Comparison of ENCODE assay signal across 14 mouse cellular contexts in the genomic region with DNA sequence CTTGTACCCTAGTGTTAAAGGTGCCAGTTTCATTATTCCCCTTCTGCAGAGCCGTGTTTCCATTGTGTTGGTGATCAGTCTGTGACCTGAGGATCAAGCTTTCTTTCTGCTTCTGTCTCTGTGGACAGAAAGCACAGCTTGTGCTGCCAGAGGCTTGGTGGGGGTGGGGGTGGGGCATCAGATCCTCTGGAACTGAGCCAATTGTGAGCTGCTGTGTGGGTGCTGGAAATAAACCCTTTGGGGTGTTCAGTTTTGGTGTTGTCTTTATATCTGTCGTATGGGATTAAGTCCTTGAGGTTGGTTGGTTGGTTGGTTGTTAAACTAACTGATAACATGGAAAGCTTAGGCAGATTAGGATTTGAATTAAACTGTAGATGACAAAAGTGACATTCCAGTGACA. TPM values are rescaled to one million over a fixed set of nuclear protein-coding genes. Genes with fewer than 3 reads are reported as not detected.
A peak's percentile ranks its signal among the peaks of the same experiment; 100 is the strongest.
DNase-seq lines count a peak whose midpoint lies in the region; ATAC-seq and TF ChIP-seq lines count a peak whose summit lies in the region.
"Had no signal": no experiment of that assay in that cellular context is flagged by ENCODE, and none has a peak within 500 bp of the region (broad histone marks: within the 10 kb centered on the region; RNA-seq: fewer than 3 reads in every experiment).

No protein-coding gene starts in this region.

- peaks cover 38% of the 10 kb centered on the region for H3K4me1 ChIP-seq in heart, embryonic 10.5 days
- H3K4me1 ChIP-seq in limb, embryonic 15.5 days = no peaks in the 10 kb centered on the region
- no peaks in the 10 kb centered on the region for H3K4me1 ChIP-seq in limb, embryonic 10.5 days
- peaks cover 16% of the 10 kb centered on the region for H3K4me1 ChIP-seq in midbrain, embryonic 12.5 days
- no peaks in the 10 kb centered on the region for H3K4me1 ChIP-seq in intestine, postnatal 0 days (replicated peaks; ENCODE audit: control insufficient read depth, insufficient read depth, low read length)

- H3K27ac ChIP-seq in heart, embryonic 10.5 days = peak overlapping the region; percentile 67
- 0 out of 2 replicates have a peak overlapping the region, but pooled peaks have one; percentile 11 for H3K27ac ChIP-seq in limb, embryonic 15.5 days
- no peak overlapping the region for H3K27ac ChIP-seq in limb, embryonic 10.5 days
- H3K27ac ChIP-seq in midbrain, embryonic 12.5 days (replicated peaks) = peak overlapping the region; percentile 71
- no peak overlapping the region for H3K27ac ChIP-seq in intestine, postnatal 0 days (ENCODE audit: low read depth, low read length)

- no peaks in the 10 kb centered on the region for H3K27me3 ChIP-seq in heart, embryonic 10.5 days (ENCODE audit: insufficient read depth, poor library complexity, severe bottlenecking)
- H3K27me3 ChIP-seq in limb, embryonic 15.5 days = no peaks in the 10 kb centered on the region
- no peaks in the 10 kb centered on the region for H3K27me3 ChIP-seq in limb, embryonic 10.5 days (ENCODE audit: low read depth, poor library complexity, severe bottlenecking)
- H3K27me3 ChIP-seq in midbrain, embryonic 12.5 days = no peaks in the 10 kb centered on the region
- H3K27me3 ChIP-seq in intestine, postnatal 0 days (replicated peaks; ENCODE audit: control insufficient read depth, insufficient read depth, low read length) = no peaks in the 10 kb centered on the region

- WGBS in heart, embryonic 10.5 days = 53% methylated on average over 2 of the region's 2 CpGs
- 75% methylated on average over 2 of the region's 2 CpGs for WGBS in limb, embryonic 15.5 days
- 90% methylated on average over 2 of the region's 2 CpGs for WGBS in limb, embryonic 10.5 days
- WGBS in midbrain, embryonic 12.5 days = 22% methylated on average over 2 of the region's 2 CpGs
- WGBS in intestine, postnatal 0 days = 69% methylated on average over 2 of the region's 2 CpGs

- TF ChIP-seq CTCF in intestine, postnatal 0 days (IDR thresholded peaks at IDR 0.05; ENCODE audit: low read depth) = no peak

- ATAC-seq in limb, embryonic 15.5 days (ENCODE audit: insufficient number of reproducible peaks, low FRiP score, low TSS enrichment, low read depth) = no peak
- 0 out of 2 replicates have a peak, but pooled peaks have one; percentile 23 for ATAC-seq in midbrain, embryonic 12.5 days (ENCODE audit: low FRiP score, low read depth)
- no peak for ATAC-seq in intestine, postnatal 0 days
- ATAC-seq: inflammation-experienced regulatory T-cells, adult 6 months had no signal

- no peak overlapping the region for H3K4me3 ChIP-seq in heart, embryonic 10.5 days
- H3K4me3 ChIP-seq in limb, embryonic 15.5 days = no peak overlapping the region
- H3K4me3 ChIP-seq in limb, embryonic 10.5 days = no peak overlapping the region
- no peak overlapping the region for H3K4me3 ChIP-seq in midbrain, embryonic 12.5 days
- no peak overlapping the region for H3K4me3 ChIP-seq in intestine, postnatal 0 days (ENCODE audit: low read depth, low read length)

- H3K36me3 ChIP-seq in heart, embryonic 10.5 days = peaks cover 62% of the 10 kb centered on the region
- H3K36me3 ChIP-seq in limb, embryonic 15.5 days = peaks cover 78% of the 10 kb centered on the region
- peaks cover 98% of the 10 kb centered on the region for H3K36me3 ChIP-seq in limb, embryonic 10.5 days
- H3K36me3 ChIP-seq in midbrain, embryonic 12.5 days = peaks cover 64% of the 10 kb centered on the region
- H3K36me3 ChIP-seq in intestine, postnatal 0 days (ENCODE audit: control insufficient read depth, insufficient read depth) = peaks cover 60% of the 10 kb centered on the region

- H3K9ac ChIP-seq in limb, embryonic 15.5 days = no peak overlapping the region
- H3K9ac ChIP-seq in midbrain, embryonic 12.5 days (replicated peaks) = no peak overlapping the region
- H3K9ac ChIP-seq in intestine, postnatal 0 days (ENCODE audit: low read depth, low read length) = no peak overlapping the region

- no peaks in the 10 kb centered on the region for H3K9me3 ChIP-seq in heart, embryonic 10.5 days
- no peaks in the 10 kb centered on the region for H3K9me3 ChIP-seq in limb, embryonic 15.5 days
- H3K9me3 ChIP-seq in limb, embryonic 10.5 days (replicated peaks) = no peaks in the 10 kb centered on the region
- no peaks in the 10 kb centered on the region for H3K9me3 ChIP-seq in midbrain, embryonic 12.5 days
- no peaks in the 10 kb centered on the region for H3K9me3 ChIP-seq in intestine, postnatal 0 days (ENCODE audit: control insufficient read depth)

- DNase-seq in heart, embryonic 10.5 days (ENCODE audit: low spot score) = no peak
- DNase-seq in heart, adult 8-10 months (ENCODE audit: low spot score) = no peak
- no peak for DNase-seq in limb, embryonic 10.5 days (ENCODE audit: low spot score)
- DNase-seq in frontal cortex, postnatal 10 days (ENCODE audit: low spot score in 2 of 2) = no peak
- no peak for DNase-seq in right cerebral cortex, postnatal 4 days
- DNase-seq: B cell, adult 2 months; cerebellum, postnatal 14 days; gastrocnemius, postnatal 10 days; lung, postnatal 10 days had no signal

- H3K4me2 ChIP-seq in limb, embryonic 15.5 days = no peak overlapping the region
- no peak overlapping the region for H3K4me2 ChIP-seq in midbrain, embryonic 12.5 days (replicated peaks)
- no peak overlapping the region for H3K4me2 ChIP-seq in intestine, postnatal 0 days (replicated peaks; ENCODE audit: low read depth)
- H3K4me2 ChIP-seq: liver, embryonic 11.5 days had no signal

RNA-seq across cellular contexts. Expression of gene Hp1bp3, which starts 52.3 kb away (rescaled TPM):
- 90.6 and 104 TPM in 2 replicates for polyA plus RNA-seq in heart, embryonic 10.5 days (2016; fragmentation: Nextera tagmentation; extraction: Ambion mirVana)
- total RNA-seq in heart, adult 8-10 months (2022) = 10 to 100 TPM; 81.4 to 89.4 (median 84.4) TPM
- 155 and 164 TPM in 2 replicates for polyA plus RNA-seq in limb, embryonic 15.5 days (2015; fragmentation: Nextera tagmentation; extraction: Ambion mirVana)
- polyA plus RNA-seq in limb, embryonic 10.5 days (2016; fragmentation: Nextera tagmentation; extraction: Ambion mirVana) = 134 and 163 TPM in 2 replicates
- 217 and 228 TPM in 2 replicates for polyA plus RNA-seq in midbrain, embryonic 12.5 days (2016; fragmentation: Nextera tagmentation; extraction: Ambion mirVana)
- polyA plus RNA-seq in intestine, postnatal 0 days (2015; fragmentation: Nextera tagmentation; extraction: Ambion mirVana) = 75.5 and 83.4 TPM in 2 replicates

Comparison
In these comparisons a context has a peak if more than half of its experiments do, and no peak if none do; other contexts are left out.
1. H3K27ac ChIP-seq: peak in heart, embryonic 10.5 days (single experiment), limb, embryonic 15.5 days (single experiment) and midbrain, embryonic 12.5 days (single experiment); none in limb, embryonic 10.5 days (single experiment) and intestine, postnatal 0 days (single experiment).